Mouse (Mus musculus) myocyte (in vitro differentiated cells): Measurements from ENCODE around the gene Trim62.

Source experiments
- E2F4 ChIP-seq: IDR thresholded peaks from one replicate; pipeline ENCODE4 v1.6.1; 2011; ENCODE audit warnings: mild to moderate bottlenecking, control low read depth, moderate library complexity; ENCODE audit not compliant: insufficient read depth
- MAX ChIP-seq: IDR thresholded peaks from one replicate; pipeline ENCODE4 v1.6.1; 2011; ENCODE audit warnings: low read depth, mild to moderate bottlenecking, control low read depth
- MYOD1 ChIP-seq, 3 experiments: IDR thresholded peaks; one replicate each; pipeline ENCODE4 v1.6.1; 2011; ENCODE audit warnings: control low read depth in 2 of 3, low read depth in 2 of 3, mild to moderate bottlenecking in 2 of 3, moderate library complexity in 1 of 3; ENCODE audit not compliant: insufficient read length in 2 of 3, control insufficient read depth in 1 of 3
- MYOG ChIP-seq, 3 experiments: IDR thresholded peaks; one replicate each; pipeline ENCODE4 v1.6.1; 2011; ENCODE audit warnings: control low read depth in 2 of 3, low read depth in 2 of 3, mild to moderate bottlenecking in 2 of 3; ENCODE audit not compliant: insufficient read length in 2 of 3, control insufficient read depth in 1 of 3, insufficient read depth in 1 of 3
- POLR2A ChIP-seq: IDR thresholded peaks from one replicate; pipeline ENCODE4 v1.6.1; 2011; ENCODE audit warnings: low read depth, mild to moderate bottlenecking, control low read depth, moderate library complexity; ENCODE audit not compliant: insufficient read length
- SRF ChIP-seq: IDR thresholded peaks from one replicate; pipeline ENCODE4 v1.6.1; 2011; ENCODE audit warnings: low read depth; ENCODE audit not compliant: control insufficient read depth, insufficient read length
- TCF12 ChIP-seq: IDR thresholded peaks from one replicate; pipeline ENCODE4 v1.6.1; 2011; ENCODE audit warnings: mild to moderate bottlenecking, control low read depth; ENCODE audit not compliant: poor library complexity, insufficient read depth, severe bottlenecking

DNA sequence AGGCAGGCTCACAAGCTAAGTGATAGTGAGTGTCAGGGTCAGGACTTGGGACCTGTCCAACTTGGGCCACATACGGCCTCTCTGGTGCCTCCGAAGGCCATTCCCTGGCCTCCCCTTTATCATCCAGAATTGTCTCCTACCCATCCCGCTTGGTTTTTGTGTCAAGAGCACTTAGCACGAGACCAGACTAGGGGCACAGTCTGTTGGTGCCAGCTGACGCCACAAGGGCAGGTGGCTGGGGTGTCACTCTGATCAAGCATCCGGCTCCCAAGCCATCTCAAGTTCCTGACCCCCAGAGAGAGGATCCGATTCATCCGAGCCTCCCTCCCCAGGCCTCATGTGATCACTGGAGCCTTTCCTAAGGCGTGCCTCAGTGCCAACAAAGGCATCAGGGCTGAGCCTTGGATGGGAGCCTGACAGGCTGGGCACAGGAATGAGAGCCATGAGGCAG lies 4.3 kb downstream of the Trim62 start:
- TF ChIP-seq E2F4 (no peak), POLR2A (no peak), SRF (no peak), MAX (no peak), MYOG (IDR thresholded peaks at IDR 0.05; ENCODE audit: control insufficient read depth in 1 of 3, insufficient read depth in 1 of 3, insufficient read length in 2 of 3, low read depth in 2 of 3) (peak in 2 of 3 experiments; percentile 47 to 66), TCF12 (no peak), MYOD1 (IDR thresholded peaks at IDR 0.05; ENCODE audit: control insufficient read depth in 1 of 3, insufficient read length in 2 of 3, low read depth in 2 of 3) (peak in 2 of 3 experiments; percentile 62 to 80)
